Mouse (Mus musculus): ENCODE data around the gene Gm34653.

GRCm38 (mm10) chr2:34800371-34800770 lies 32.4 kb upstream of the Gm34653 start:
- no peak for TF ChIP-seq CTCF (IDR thresholded peaks at IDR 0.05; ENCODE audit: extremely low read depth, insufficient read depth, insufficient read length, insufficient replicate concordance)
- TF ChIP-seq POLR2A (IDR thresholded peaks at IDR 0.05; ENCODE audit: low read depth, low read length) = no peak

Measured in spleen, adult 2 months (tissue).